Mouse (Mus musculus): ENCODE measurements around the gene Med23. TPM values are rescaled to one million over a fixed set of nuclear protein-coding genes. Genes with fewer than 3 reads are reported as not detected.

The Med23 gene
- polyA plus RNA-seq, 1 experiment from 2014 or later = 6.3 TPM

- Histone ChIP-seq H3K27me3 (ENCODE audit: control insufficient read depth, insufficient read depth, low read depth, low read length) (no peaks in the 10 kb centered on the region), H3K27ac (ENCODE audit: low read length) (no peak overlapping the region), H3K36me3 (ENCODE audit: control insufficient read depth, insufficient read depth) (peaks cover 37% of the 10 kb centered on the region), H3K4me2 (ENCODE audit: low read depth, low read length) (no peak overlapping the region), H3K9ac (ENCODE audit: low read depth, low read length) (no peak overlapping the region), H3K4me3 (ENCODE audit: low read depth, low read length) (no peak overlapping the region), H3K9me3 (replicated peaks; ENCODE audit: control insufficient read depth, low read length) (no peaks in the 10 kb centered on the region), H3K4me1 (ENCODE audit: control insufficient read depth, low read depth, low read length) (no peaks in the 10 kb centered on the region)
- peak; percentile 56; the same call in 1 of the 2 replicates for ATAC-seq (ENCODE audit: low read depth)
- WGBS (ENCODE audit: insufficient replicate concordance) = 60% methylated on average over 8 of the region's 8 CpGs
Measured at GRCm38 (mm10) chr10:24911199-24911598, 41.4 kb downstream of the Med23 start.

GRCm38 (mm10) chr10:24912576-24912975 lies 42.8 kb downstream of the Med23 start:
- no peak overlapping the region for H3K4me2 ChIP-seq (ENCODE audit: low read depth, low read length)
- H3K27me3 ChIP-seq (ENCODE audit: control insufficient read depth, insufficient read depth, low read depth, low read length) = no peaks in the 10 kb centered on the region
- H3K9ac ChIP-seq (ENCODE audit: low read depth, low read length) = no peak overlapping the region
- H3K36me3 ChIP-seq (ENCODE audit: control insufficient read depth, insufficient read depth) = peaks cover 34% of the 10 kb centered on the region
- 90% methylated on average over 14 of the region's 14 CpGs for WGBS (ENCODE audit: insufficient replicate concordance)
- no peak overlapping the region for H3K4me3 ChIP-seq (ENCODE audit: low read depth, low read length)
- H3K4me1 ChIP-seq (ENCODE audit: control insufficient read depth, low read depth, low read length) = no peaks in the 10 kb centered on the region
- no peak for ATAC-seq (ENCODE audit: low read depth)
- H3K27ac ChIP-seq (ENCODE audit: low read length) = no peak overlapping the region
- no peaks in the 10 kb centered on the region for H3K9me3 ChIP-seq (replicated peaks; ENCODE audit: control insufficient read depth, low read length)

GRCm38 (mm10) chr10:24915486-24915885 lies 45.7 kb downstream of the Med23 start:
- Histone ChIP-seq H3K27ac (ENCODE audit: low read length) (no peak overlapping the region), H3K9ac (ENCODE audit: low read depth, low read length) (no peak overlapping the region), H3K27me3 (ENCODE audit: control insufficient read depth, insufficient read depth, low read depth, low read length) (no peaks in the 10 kb centered on the region), H3K9me3 (replicated peaks; ENCODE audit: control insufficient read depth, low read length) (no peaks in the 10 kb centered on the region), H3K4me1 (ENCODE audit: control insufficient read depth, low read depth, low read length) (no peaks in the 10 kb centered on the region), H3K36me3 (ENCODE audit: control insufficient read depth, insufficient read depth) (peaks cover 19% of the 10 kb centered on the region), H3K4me3 (ENCODE audit: low read depth, low read length) (no peak overlapping the region), H3K4me2 (ENCODE audit: low read depth, low read length) (no peak overlapping the region)
- 82% methylated on average over 6 of the region's 6 CpGs for WGBS (ENCODE audit: insufficient replicate concordance)
- no peak for ATAC-seq (ENCODE audit: low read depth)

- 63% methylated on average over 4 of the region's 4 CpGs for WGBS (ENCODE audit: insufficient replicate concordance)
- H3K4me1 ChIP-seq (ENCODE audit: control insufficient read depth, low read depth, low read length) = no peaks in the 10 kb centered on the region
- H3K27me3 ChIP-seq (ENCODE audit: control insufficient read depth, insufficient read depth, low read depth, low read length) = no peaks in the 10 kb centered on the region
- H3K9ac ChIP-seq (ENCODE audit: low read depth, low read length) = no peak overlapping the region
- no peaks in the 10 kb centered on the region; the same call in 1 of the 2 replicates for H3K36me3 ChIP-seq (ENCODE audit: control insufficient read depth, insufficient read depth)
- no peak overlapping the region for H3K4me3 ChIP-seq (ENCODE audit: low read depth, low read length)
- H3K27ac ChIP-seq (ENCODE audit: low read length) = no peak overlapping the region
- H3K4me2 ChIP-seq (ENCODE audit: low read depth, low read length) = no peak overlapping the region
- H3K9me3 ChIP-seq (replicated peaks; ENCODE audit: control insufficient read depth, low read length) = no peaks in the 10 kb centered on the region
- peak; percentile 45 for ATAC-seq (ENCODE audit: low read depth)
Measured at GRCm38 (mm10) chr10:24922977-24923376, 53.2 kb downstream of the Med23 start.

- ATAC-seq (ENCODE audit: low read depth) = no peak
- Histone ChIP-seq H3K9ac (ENCODE audit: low read depth, low read length) (no peak overlapping the region), H3K4me2 (ENCODE audit: low read depth, low read length) (0 out of 2 replicates have a peak overlapping the region, but pooled peaks have one; percentile 1), H3K36me3 (ENCODE audit: control insufficient read depth, insufficient read depth) (no peaks in the 10 kb centered on the region), H3K9me3 (replicated peaks; ENCODE audit: control insufficient read depth, low read length) (no peaks in the 10 kb centered on the region), H3K27ac (ENCODE audit: low read length) (no peak overlapping the region), H3K4me3 (ENCODE audit: low read depth, low read length) (no peak overlapping the region), H3K27me3 (ENCODE audit: control insufficient read depth, insufficient read depth, low read depth, low read length) (no peaks in the 10 kb centered on the region), H3K4me1 (ENCODE audit: control insufficient read depth, low read depth, low read length) (no peaks in the 10 kb centered on the region; the same call in 1 of the 2 replicates)
- 52% methylated on average over 3 of the region's 3 CpGs for WGBS (ENCODE audit: insufficient replicate concordance)
Measured at GRCm38 (mm10) chr10:24924296-24924695, 54.5 kb downstream of the Med23 start.

GRCm38 (mm10) chr10:24926380-24926779 lies 56.6 kb downstream of the Med23 start:
- H3K27ac ChIP-seq (ENCODE audit: low read length) = no peak overlapping the region

GRCm38 (mm10) chr10:24926962-24927720 lies 57.4 kb downstream of the Med23 start, which contains the start of gene Arg1:
Gene Arg1 (minus strand): TSS chr10:24927484.
- Histone ChIP-seq H3K4me3 (ENCODE audit: low read depth, low read length) (peak within 1 kb of the TSS; percentile 49), H3K27ac (ENCODE audit: low read length) (peak within 1 kb of the TSS; percentile 55), H3K4me1 (ENCODE audit: control insufficient read depth, low read depth, low read length) (no peaks in the 10 kb centered on the region; the same call in 1 of the 2 replicates), H3K27me3 (ENCODE audit: control insufficient read depth, insufficient read depth, low read depth, low read length) (no peaks in the 10 kb centered on the region), H3K4me2 (ENCODE audit: low read depth, low read length) (peak within 1 kb of the TSS; percentile 31), H3K9ac (ENCODE audit: low read depth, low read length) (peak within 1 kb of the TSS; percentile 35; the same call in 1 of the 2 replicates), H3K36me3 (ENCODE audit: control insufficient read depth, insufficient read depth) (no peaks in the 10 kb centered on the region), H3K9me3 (replicated peaks; ENCODE audit: control insufficient read depth, low read length) (no peaks in the 10 kb centered on the region)
- peak; percentile 45 for ATAC-seq (ENCODE audit: low read depth)
- WGBS (ENCODE audit: insufficient replicate concordance) = 55% methylated on average over 14 of the region's 14 CpGs

More at GRCm38 (mm10) chr10:24926380-24926779, 56.6 kb downstream of the Med23 start:
- Histone ChIP-seq H3K9me3 (replicated peaks; ENCODE audit: control insufficient read depth, low read length) (no peaks in the 10 kb centered on the region), H3K27me3 (ENCODE audit: control insufficient read depth, insufficient read depth, low read depth, low read length) (no peaks in the 10 kb centered on the region), H3K36me3 (ENCODE audit: control insufficient read depth, insufficient read depth) (no peaks in the 10 kb centered on the region), H3K4me2 (ENCODE audit: low read depth, low read length) (peak overlapping the region; percentile 30; the same call in 1 of the 2 replicates), H3K9ac (ENCODE audit: low read depth, low read length) (0 out of 2 replicates have a peak overlapping the region, but pooled peaks have one; percentile 15), H3K4me3 (ENCODE audit: low read depth, low read length) (peak overlapping the region; percentile 49), H3K4me1 (ENCODE audit: control insufficient read depth, low read depth, low read length) (no peaks in the 10 kb centered on the region; the same call in 1 of the 2 replicates)
- no peak for ATAC-seq (ENCODE audit: low read depth)
- 60% methylated on average over 10 of the region's 10 CpGs for WGBS (ENCODE audit: insufficient replicate concordance)

- H3K4me3 ChIP-seq (ENCODE audit: low read depth, low read length) = peak overlapping the region; percentile 27
- H3K4me2 ChIP-seq (ENCODE audit: low read depth, low read length) = peak overlapping the region; percentile 31
- 15% methylated on average over 12 of the region's 12 CpGs for WGBS (ENCODE audit: insufficient replicate concordance)
- no peaks in the 10 kb centered on the region for H3K27me3 ChIP-seq (ENCODE audit: control insufficient read depth, insufficient read depth, low read depth, low read length)
- no peaks in the 10 kb centered on the region for H3K9me3 ChIP-seq (replicated peaks; ENCODE audit: control insufficient read depth, low read length)
- ATAC-seq (ENCODE audit: low read depth) = 0 out of 2 replicates have a peak, but pooled peaks have one; percentile 14
- no peaks in the 10 kb centered on the region; the same call in 1 of the 2 replicates for H3K4me1 ChIP-seq (ENCODE audit: control insufficient read depth, low read depth, low read length)
- no peak overlapping the region for H3K27ac ChIP-seq (ENCODE audit: low read length)
- H3K36me3 ChIP-seq (ENCODE audit: control insufficient read depth, insufficient read depth) = no peaks in the 10 kb centered on the region
- no peak overlapping the region for H3K9ac ChIP-seq (ENCODE audit: low read depth, low read length)
Measured at GRCm38 (mm10) chr10:24928072-24928471, 58.3 kb downstream of the Med23 start.

GRCm38 (mm10) chr10:24930143-24930542 lies 60.4 kb downstream of the Med23 start:
- Histone ChIP-seq H3K36me3 (ENCODE audit: control insufficient read depth, insufficient read depth) (no peaks in the 10 kb centered on the region), H3K9ac (ENCODE audit: low read depth, low read length) (no peak overlapping the region), H3K27ac (ENCODE audit: low read length) (no peak overlapping the region), H3K4me3 (ENCODE audit: low read depth, low read length) (no peak overlapping the region), H3K4me2 (ENCODE audit: low read depth, low read length) (no peak overlapping the region), H3K27me3 (ENCODE audit: control insufficient read depth, insufficient read depth, low read depth, low read length) (no peaks in the 10 kb centered on the region), H3K9me3 (replicated peaks; ENCODE audit: control insufficient read depth, low read length) (no peaks in the 10 kb centered on the region), H3K4me1 (ENCODE audit: control insufficient read depth, low read depth, low read length) (no peaks in the 10 kb centered on the region; the same call in 1 of the 2 replicates)
- 55% methylated on average over 6 of the region's 6 CpGs for WGBS (ENCODE audit: insufficient replicate concordance)
- ATAC-seq (ENCODE audit: low read depth) = 0 out of 2 replicates have a peak, but pooled peaks have one; percentile 37

Measured in liver, embryonic 16.5 days (tissue).